Mouse (Mus musculus) liver, adult 2 months (tissue): ENCODE measurements around the gene Aldh9a1. TPM values are rescaled to one million over a fixed set of nuclear protein-coding genes. Genes with fewer than 3 reads are reported as not detected.
"Not testable (repeated sequence)": the region's sequence is repeated elsewhere in the genome, so short reads cannot be mapped to it uniquely, and the experiment has no call there.

ENCODE experiments used
- DNase-seq: peaks from one replicate; pipeline ENCODE4 v3.0.0-alpha.2; 2011; ENCODE audit warnings: low read depth, low spot score; ENCODE audit errors: extremely low read depth
- H3K27ac ChIP-seq: fragments of 200-500 bp; replicated peaks from 2 replicates; pipeline ENCODE4 v1.5.1; 2012; ENCODE audit warnings: low read depth, mild to moderate bottlenecking, control low read depth, inconsistent platforms, low read length; ENCODE audit not compliant: insufficient read depth
- H3K27me3 ChIP-seq: fragments of 200-500 bp; 2 replicates; pipeline ENCODE4 v1.6.1; 2012; ENCODE audit warnings: mild to moderate bottlenecking, moderate library complexity, low read length, inconsistent platforms; ENCODE audit not compliant: control insufficient read depth, insufficient read depth
- H3K36me3 ChIP-seq: fragments of 200-500 bp; 2 replicates; pipeline ENCODE4 v1.6.1; 2012; ENCODE audit warnings: low read length, inconsistent platforms; ENCODE audit not compliant: control insufficient read depth, insufficient read depth
- H3K4me1 ChIP-seq: fragments of 200-500 bp; 2 replicates; pipeline ENCODE4 v1.6.1; 2011; ENCODE audit warnings: low read length; ENCODE audit not compliant: control insufficient read depth, insufficient read depth
- H3K4me3 ChIP-seq: fragments of 200-500 bp; 2 replicates; pipeline ENCODE4 v1.5.1; 2011; ENCODE audit warnings: low read depth, mild to moderate bottlenecking, control low read depth, low read length, moderate library complexity; ENCODE audit not compliant: insufficient read depth
- H3K79me2 ChIP-seq: fragments of 200-500 bp; 2 replicates; pipeline ENCODE4 v1.6.1; 2012; ENCODE audit warnings: inconsistent platforms, mild to moderate bottlenecking, low read length, moderate library complexity; ENCODE audit not compliant: control insufficient read depth, insufficient read depth
- H3K9ac ChIP-seq: fragments of 200-500 bp; 2 replicates; pipeline ENCODE4 v1.6.1; 2012; ENCODE audit warnings: low read depth, mild to moderate bottlenecking, control low read depth, inconsistent platforms, low read length
- CTCF ChIP-seq: fragments of 200-500 bp; IDR thresholded peaks from 2 replicates; pipeline ENCODE4 v1.5.1; 2011; ENCODE audit warnings: low read depth, low read length, control low read depth
- POLR2A ChIP-seq: fragments of 200-500 bp; IDR thresholded peaks from 2 replicates; pipeline ENCODE4 v1.6.1; 2011; ENCODE audit warnings: low read length, control low read depth; ENCODE audit not compliant: insufficient read depth; ENCODE audit errors: extremely low read depth
- WGBS: fragments of 180-500 bp; shearing (Covaris S2); methylation state at CpG from one replicate; pipeline ENCODE4 v1.1.7; 2018; 5-methylcytosine and 5-hydroxymethylcytosine counted together
- polyA plus RNA-seq: library from polyadenylated mRNA; depleted of rRNA; stranded (reverse); fragments of >200 nt; gene quantifications from 2 replicates; pipeline ENCODE4 v1.2.3, GENCODE M21; 2012
- total RNA-seq: library from RNA; depleted of rRNA; stranded (reverse); fragments of >200 nt; gene quantifications from 2 replicates; pipeline ENCODE4 v1.2.3, GENCODE M21; 2014

Aldh9a1 gene
- total and polyA plus RNA-seq, 2 experiments: 119 to 127 TPM

GRCm38 (mm10) chr1:167342831-167343230, 7.0 kb upstream of the Aldh9a1 start:
- TF ChIP-seq CTCF: no peak
- Histone ChIP-seq H3K27me3 (no peaks in the 10 kb centered on the region), H3K36me3 (no peaks in the 10 kb centered on the region), H3K4me3 (no peak overlapping the region), H3K9ac (no peak overlapping the region), H3K4me1 (peaks cover 6% of the 10 kb centered on the region; the same call in 1 of the 2 replicates), H3K27ac (no peak overlapping the region), H3K79me2 (no peaks in the 10 kb centered on the region)
- 97% methylated on average over 10 of the region's 10 CpGs for WGBS
- DNase-seq: no peak

GRCm38 (mm10) chr1:167345994-167346520, 3.7 kb upstream of the Aldh9a1 start:
- not testable (repeated sequence) for H3K4me3 ChIP-seq, H3K36me3 ChIP-seq, H3K27me3 ChIP-seq, H3K4me1 ChIP-seq, H3K79me2 ChIP-seq, H3K9ac ChIP-seq, H3K27ac ChIP-seq
- peak; percentile 79 for DNase-seq
- WGBS: 54% methylated on average over 10 of the region's 10 CpGs

GRCm38 (mm10) chr1:167349206-167349605, 585 bp upstream of the Aldh9a1 start:
- not testable (repeated sequence) for H3K4me3 ChIP-seq, DNase-seq, H3K27ac ChIP-seq

GRCm38 (mm10) chr1:167350597-167351415, 1.0 kb downstream of the Aldh9a1 start:
- WGBS: 8% methylated on average over 13 of the region's 13 CpGs
- Histone ChIP-seq H3K9ac (peak overlapping the region; percentile 96), H3K4me3 (peak overlapping the region; percentile 89), H3K79me2 (peaks cover 4% of the 10 kb centered on the region; the same call in 1 of the 2 replicates), H3K36me3 (peaks cover 26% of the 10 kb centered on the region), H3K27me3 (no peaks in the 10 kb centered on the region), H3K27ac (peak overlapping the region; percentile 94), H3K4me1 (peaks cover 9% of the 10 kb centered on the region)
- no peak for TF ChIP-seq CTCF
- peak; percentile 86 for DNase-seq

More at GRCm38 (mm10) chr1:167349206-167349605, 585 bp upstream of the Aldh9a1 start:
- peaks cover 11% of the 10 kb centered on the region for H3K36me3 ChIP-seq
- 59% methylated on average over 3 of the region's 3 CpGs for WGBS
- H3K27me3 ChIP-seq, H3K9ac ChIP-seq, H3K79me2 ChIP-seq, H3K4me1 ChIP-seq: not testable (repeated sequence)

- WGBS: 53% methylated on average over 14 of the region's 14 CpGs
- peak; percentile 46 for DNase-seq
- H3K27ac ChIP-seq: no peak overlapping the region
- H3K79me2 ChIP-seq: peaks cover 4% of the 10 kb centered on the region; the same call in 1 of the 2 replicates
- H3K27me3 ChIP-seq: no peaks in the 10 kb centered on the region
- TF ChIP-seq POLR2A (no peak), CTCF (no peak)
- H3K9ac ChIP-seq: no peak overlapping the region
- H3K4me1 ChIP-seq: peaks cover 13% of the 10 kb centered on the region
- no peak overlapping the region for H3K4me3 ChIP-seq
- H3K36me3 ChIP-seq: peaks cover 35% of the 10 kb centered on the region
Measured at GRCm38 (mm10) chr1:167352403-167352802, 2.6 kb downstream of the Aldh9a1 start.

- H3K36me3 ChIP-seq: peaks cover 68% of the 10 kb centered on the region
Measured at GRCm38 (mm10) chr1:167357387-167357786, 7.6 kb downstream of the Aldh9a1 start.

More at GRCm38 (mm10) chr1:167357387-167357786, 7.6 kb downstream of the Aldh9a1 start:
- Histone ChIP-seq H3K27me3 (no peaks in the 10 kb centered on the region), H3K27ac (no peak overlapping the region), H3K4me3 (no peak overlapping the region), H3K79me2 (peaks cover 3% of the 10 kb centered on the region; the same call in 1 of the 2 replicates), H3K4me1 (peaks cover 10% of the 10 kb centered on the region), H3K9ac (no peak overlapping the region)
- TF ChIP-seq CTCF (no peak), POLR2A (no peak)
- WGBS: 26% methylated on average over 9 of the region's 9 CpGs
- peak; percentile 75 for DNase-seq
